Mouse (Mus musculus) megakaryocyte, embryonic 14.5 days (primary cell): ENCODE data around the gene Ampd1.

Experiments used
- FLI1 ChIP-seq: IDR thresholded peaks from 2 replicates; pipeline ENCODE4 v1.6.1; 2012; ENCODE audit warnings: low read length, inconsistent platforms, mixed read lengths
- GATA1 ChIP-seq: IDR thresholded peaks from 3 replicates; pipeline ENCODE4 v1.6.1; 2012; ENCODE audit warnings: mixed read lengths, low read length, inconsistent platforms, borderline replicate concordance

- TF ChIP-seq FLI1 (no peak), GATA1 (no peak)
These were observed 74.0 kb downstream of the Ampd1 start for GRCm38 (mm10) chr3:103147775-103148174.
